Mouse (Mus musculus) kidney, postnatal 10 days (tissue): ENCODE data around the gene F11.

Experiments used
- DNase-seq: peaks from one replicate; pipeline ENCODE4 v3.0.0; 2021; ENCODE audit warnings: mixed read lengths

Gene F11

DNA sequence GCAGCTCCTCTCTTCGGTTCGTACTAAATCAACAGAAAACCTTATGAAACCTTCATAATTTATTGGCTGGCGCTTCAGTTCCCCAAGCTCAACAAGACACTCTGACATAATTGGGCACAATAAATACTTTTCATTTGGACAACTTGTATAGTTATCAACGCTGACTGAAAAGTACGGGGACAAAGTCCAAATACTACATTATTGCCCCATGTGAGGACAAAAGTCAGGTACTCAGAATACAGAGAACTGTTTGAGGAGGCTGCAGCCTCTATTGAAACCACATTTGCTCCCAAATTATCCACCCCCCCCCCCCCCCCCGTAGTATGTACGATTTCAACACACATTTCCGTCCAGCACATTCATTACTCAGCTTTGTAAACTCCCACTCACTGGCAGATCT, 22.5 kb downstream of the F11 start:
- no peak for DNase-seq

DNA sequence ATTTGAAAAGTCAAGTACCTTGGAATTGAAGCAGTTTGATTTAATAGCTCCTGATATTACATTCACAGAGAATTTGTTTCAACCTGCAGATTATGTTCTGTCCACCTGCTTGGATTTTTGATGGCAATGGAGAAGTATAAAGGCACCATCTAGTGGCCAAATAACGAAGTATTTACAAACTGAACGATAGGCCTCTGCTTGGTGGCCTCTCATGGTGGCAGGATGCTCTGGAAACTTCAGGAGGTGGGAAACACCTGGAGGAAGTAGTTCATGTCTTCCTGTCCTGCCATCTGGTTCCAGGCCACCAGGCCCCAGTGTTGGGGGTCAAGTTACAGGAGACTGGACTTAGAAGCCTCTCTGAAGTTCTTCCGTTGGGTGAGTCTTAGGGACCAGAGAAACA, 23.5 kb downstream of the F11 start:
- peak; percentile 25 for DNase-seq

- peak; percentile 77 for DNase-seq
Observed at GRCm38 (mm10) chr8:45236164-45236912, 25.5 kb downstream of the F11 start.

DNA sequence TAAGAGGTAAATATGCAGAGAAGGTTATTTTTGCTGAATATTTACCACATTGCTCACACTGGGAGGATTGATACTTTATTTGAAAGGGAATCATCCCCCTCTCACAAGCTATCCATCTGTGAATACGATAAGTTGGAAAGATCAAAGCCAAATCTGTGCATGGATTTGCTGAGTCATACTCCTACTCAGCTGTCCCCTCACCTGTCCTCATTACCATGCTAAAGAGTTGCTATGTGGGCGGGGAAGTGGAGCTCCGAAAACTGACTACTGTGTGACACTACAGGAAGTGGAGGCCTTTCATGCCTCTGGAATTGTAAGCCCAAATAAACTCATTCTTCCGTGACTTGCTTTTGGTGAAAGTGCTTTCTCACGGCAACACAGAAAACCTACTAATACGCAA, 26.6 kb downstream of the F11 start:
- no peak for DNase-seq

DNA sequence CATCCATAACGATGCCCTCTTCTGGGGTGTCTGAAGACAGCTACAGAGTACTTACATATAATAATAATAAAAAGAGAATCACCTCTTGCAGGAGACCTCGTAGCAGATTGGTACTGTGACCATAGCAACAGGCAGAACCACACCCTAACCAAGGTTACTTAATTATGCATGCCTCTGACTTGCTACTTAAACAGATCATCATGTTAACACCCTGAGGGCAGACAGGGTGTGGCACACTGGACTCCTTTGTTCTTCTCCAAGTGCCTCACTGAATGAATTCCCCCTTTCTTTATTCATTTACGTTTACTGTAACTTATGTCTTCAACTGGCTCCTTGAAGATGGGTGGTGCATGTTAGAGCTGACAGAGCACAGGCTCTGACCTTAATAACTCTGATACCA, 28.6 kb downstream of the F11 start:
- DNase-seq: no peak

- DNase-seq: no peak
Observed at GRCm38 (mm10) chr8:45202476-45202875, 59.4 kb downstream of the F11 start.

GRCm38 (mm10) chr8:45201605-45202004, 60.2 kb downstream of the F11 start:
- DNase-seq: peak; percentile 73

DNA sequence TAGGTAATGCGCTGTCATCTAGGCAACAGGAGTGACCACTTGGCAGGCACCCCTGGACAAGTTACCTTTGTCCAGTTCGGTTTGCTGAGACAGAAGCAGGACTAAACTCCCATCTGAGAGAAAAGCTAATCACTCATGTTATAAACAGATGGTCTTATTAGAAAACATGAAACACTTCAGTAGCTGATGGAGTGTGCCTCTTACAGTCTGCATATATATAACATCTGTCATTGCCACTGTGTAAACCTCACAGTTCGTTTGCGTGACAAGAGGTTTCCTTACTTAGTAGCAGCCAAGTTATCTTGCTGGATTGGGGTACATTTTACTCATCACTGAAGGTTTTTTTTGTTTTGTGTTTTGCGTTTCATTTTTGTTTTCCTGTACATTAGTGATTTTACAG, 64.5 kb downstream of the F11 start:
- DNase-seq: no peak

DNA sequence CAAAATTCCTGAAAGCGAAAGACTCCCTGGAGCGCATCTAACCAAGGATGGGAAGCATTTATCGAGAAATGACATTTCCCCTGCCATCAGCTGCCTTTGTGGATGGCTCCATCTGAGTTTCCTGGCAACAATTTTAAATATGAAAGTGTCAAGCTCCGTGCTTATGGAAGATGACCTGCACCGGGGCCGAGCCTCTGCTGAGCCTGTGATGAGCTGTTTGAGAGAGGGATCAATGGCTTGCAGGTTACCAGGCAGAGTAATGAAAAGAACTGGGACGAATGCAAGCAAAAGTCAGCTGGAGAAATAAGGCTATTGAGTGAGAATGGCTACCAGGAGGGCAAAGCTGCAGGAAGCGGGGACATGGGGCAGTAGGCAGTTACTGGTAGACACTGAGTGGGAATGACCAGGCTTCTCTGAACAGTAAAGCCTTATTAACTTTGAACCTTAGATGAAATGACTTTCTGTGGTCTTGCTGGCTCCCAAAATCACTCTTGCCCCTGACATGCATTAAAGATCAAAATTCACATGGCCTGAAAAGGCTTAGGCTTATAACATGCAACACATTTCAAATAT, 65.8 kb downstream of the F11 start:
- no peak for DNase-seq
